Mouse (Mus musculus) urinary bladder, adult 2 months (tissue): Measurements from ENCODE around the gene Ptk6. TPM values are rescaled to one million over a fixed set of nuclear protein-coding genes. Genes with fewer than 3 reads are reported as not detected.
"Not testable (repeated sequence)": the region's sequence is repeated elsewhere in the genome, so short reads cannot be mapped to it uniquely, and the experiment has no call there.

Experiments
- DNase-seq: peaks from one replicate; pipeline ENCODE4 v3.0.0; 2022; ENCODE audit warnings: low spot score
- polyA plus RNA-seq: library from polyadenylated mRNA; depleted of rRNA; stranded (reverse); fragments of >200 nt; gene quantifications from 2 replicates; pipeline ENCODE4 v1.2.3, GENCODE M21; 2012

Gene Ptk6
- polyA plus RNA-seq, 1 experiment, result 0.07 TPM

DNA sequence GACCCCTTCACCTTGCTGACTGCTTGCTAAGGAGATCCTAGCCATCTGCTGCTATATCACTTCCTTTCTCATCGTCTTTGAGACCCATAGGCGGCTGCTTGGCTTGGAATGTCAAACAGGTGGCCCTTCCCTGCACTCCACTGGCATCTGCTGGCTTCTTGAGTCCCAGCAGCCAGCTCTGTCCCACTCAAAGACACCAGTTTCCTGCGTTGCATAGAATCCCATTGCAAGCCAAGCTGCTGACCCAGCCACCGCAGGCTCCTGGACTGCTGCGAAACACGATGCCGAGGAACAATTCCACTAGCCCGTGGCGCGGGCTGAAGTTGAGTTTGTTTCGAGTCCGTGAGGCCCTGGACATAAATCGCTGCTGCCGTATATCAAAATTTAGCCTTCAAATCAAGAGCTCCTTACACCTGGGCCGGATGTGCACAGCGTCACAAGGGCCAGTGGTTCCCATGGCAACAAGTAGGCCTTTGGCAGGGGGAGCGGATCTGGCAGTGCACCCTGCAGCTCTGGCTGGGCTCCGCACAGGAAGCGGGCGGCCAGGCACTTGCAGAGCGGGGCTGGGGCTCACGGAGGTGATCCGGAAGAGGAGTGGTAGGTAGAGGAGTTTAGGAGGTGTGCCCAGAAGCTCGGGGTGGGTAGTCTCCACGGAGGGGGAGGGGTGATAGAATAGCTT lies 17.1 kb upstream of the Ptk6 start, which contains the start of gene Fndc11:
Fndc11 (plus strand) TSS at position 476 of the 679 bp plus-strand sequence.
- peak; percentile 52 for DNase-seq

DNA sequence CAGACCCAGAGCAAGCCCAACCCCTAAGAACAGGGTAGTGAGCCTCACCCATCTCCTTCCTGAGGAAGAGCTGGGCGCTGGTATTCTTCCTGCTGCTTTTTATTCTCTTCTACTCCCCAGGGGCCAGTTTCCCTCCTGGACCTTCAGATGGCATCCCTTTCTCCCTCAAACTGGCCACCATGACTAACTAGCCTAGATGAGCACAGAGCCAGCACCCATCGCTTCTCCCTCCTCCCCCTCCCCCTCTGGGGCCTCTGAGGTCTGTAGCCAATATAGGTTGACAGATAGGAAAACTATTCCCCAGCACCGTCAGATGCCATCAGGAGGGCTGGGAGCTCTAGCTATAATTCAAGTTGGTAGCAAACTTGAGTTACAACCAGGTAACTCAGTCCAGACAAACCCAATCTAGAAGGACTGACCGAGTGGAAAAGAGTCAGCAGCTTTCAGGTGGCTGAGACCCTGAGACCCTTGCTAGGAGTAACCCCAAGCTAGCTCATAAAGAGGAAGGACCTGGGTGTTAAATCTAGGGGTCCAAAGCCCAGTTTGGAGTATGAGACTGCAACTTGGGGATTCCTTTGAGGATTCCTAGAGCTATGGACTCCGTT lies 16.4 kb upstream of the Ptk6 start:
- DNase-seq, result no peak

GRCm38 (mm10) chr2:181216037-181216436 lies 13.4 kb upstream of the Ptk6 start:
- DNase-seq, result no peak

GRCm38 (mm10) chr2:181213021-181213445 lies 10.4 kb upstream of the Ptk6 start, which contains the start of gene Srms:
Gene Srms (minus strand): TSS chr2:181213185.
- DNase-seq, result no peak

GRCm38 (mm10) chr2:181212389-181213020 lies 9.9 kb upstream of the Ptk6 start:
- no peak for DNase-seq

- no peak for DNase-seq
These were observed 3.5 kb upstream of the Ptk6 start for GRCm38 (mm10) chr2:181206118-181206517.

DNA sequence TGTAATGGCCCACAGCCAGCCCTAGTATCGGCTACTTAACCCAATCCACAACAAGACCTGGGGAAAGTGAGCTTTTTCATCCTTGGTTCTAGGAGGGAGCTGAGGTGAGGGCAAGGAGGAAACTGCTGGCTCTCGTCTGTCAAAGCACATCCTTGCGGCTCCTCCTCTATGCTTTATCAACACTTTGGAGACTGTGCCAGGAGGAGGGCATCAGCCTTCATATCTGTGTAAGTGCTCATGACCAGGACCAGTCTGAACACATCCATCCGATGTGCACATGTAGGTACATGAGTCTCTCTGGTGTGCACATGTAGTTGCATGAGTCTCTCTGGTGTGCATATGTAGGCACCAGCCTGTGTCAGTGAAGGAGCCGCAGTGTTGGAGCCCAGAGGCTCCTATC lies 3.1 kb upstream of the Ptk6 start:
- DNase-seq, result no peak

DNA sequence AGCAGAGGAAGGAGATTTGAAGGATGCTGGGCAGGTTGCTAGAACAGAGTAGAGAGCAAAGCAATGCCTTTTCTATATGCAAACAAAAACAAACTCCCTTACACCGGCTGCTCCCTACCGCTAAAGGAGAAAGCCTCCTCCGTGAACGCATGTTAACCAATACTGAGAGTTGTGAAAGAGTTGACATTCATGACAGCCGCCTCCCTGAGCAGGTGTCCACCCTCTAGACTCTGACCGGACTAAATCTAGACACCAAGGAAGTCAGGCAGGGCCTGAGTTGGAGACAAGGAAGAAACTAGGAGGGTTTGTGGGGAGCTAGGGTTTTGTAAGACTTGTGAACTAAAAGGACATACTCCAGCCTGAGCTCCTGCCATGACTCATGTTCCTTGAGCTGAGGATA lies 297 bp upstream of the Ptk6 start:
- no peak for DNase-seq

DNA sequence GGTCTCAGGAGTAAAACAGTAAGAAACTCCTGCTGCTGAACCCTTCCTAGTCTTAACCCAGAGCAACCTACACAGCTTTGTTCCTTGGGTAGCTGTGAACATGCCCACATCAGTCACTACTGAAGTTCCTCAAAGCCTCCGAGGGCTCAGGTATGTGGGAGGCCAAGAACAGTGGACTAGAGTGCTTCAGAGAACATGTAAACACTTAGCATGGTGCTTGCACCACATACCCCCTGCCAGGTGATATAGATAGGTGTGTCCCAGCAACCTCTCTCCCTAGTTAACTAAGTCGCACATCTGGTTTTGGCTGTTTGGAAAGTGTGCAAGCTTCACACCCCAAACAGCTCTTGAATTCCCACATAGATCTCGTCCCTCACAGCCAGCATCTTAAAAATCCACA lies 983 bp downstream of the Ptk6 start:
- no peak for DNase-seq

DNA sequence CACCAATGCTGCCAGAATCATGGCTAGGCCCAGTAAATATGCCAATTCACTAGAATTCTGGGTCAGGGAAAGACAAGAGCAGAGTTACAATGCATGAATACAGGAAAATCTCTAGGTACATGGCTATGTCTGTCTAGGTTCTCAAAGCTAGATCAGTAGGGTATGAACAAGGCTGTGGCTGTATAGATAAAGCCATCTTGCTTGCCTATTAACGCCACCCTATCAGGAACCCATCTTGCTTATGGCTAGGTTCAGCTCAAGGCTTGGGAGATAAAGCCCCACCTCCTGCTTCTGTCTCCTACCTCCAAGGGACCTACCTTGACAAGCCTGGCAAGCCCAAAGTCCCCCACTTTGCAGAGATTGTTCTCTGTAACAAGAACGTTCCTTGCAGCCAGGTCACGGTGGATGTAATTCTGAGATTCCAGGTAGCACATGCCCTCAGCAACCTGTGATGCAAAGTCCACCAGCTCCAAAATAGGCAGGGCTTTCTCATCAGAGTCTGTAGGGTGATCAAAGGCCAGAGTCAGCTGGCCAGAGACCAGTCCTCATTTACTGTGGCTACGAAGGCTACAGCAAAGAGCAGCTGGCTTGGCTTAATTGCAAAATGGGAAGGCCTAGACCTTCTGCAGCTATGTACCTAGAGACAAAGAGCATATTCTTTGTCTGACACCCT lies 5.8 kb downstream of the Ptk6 start:
- no peak for DNase-seq

- DNase-seq, result no peak
These were observed 9.5 kb downstream of the Ptk6 start for GRCm38 (mm10) chr2:181193044-181193443.

- DNase-seq, result no peak
These were observed 10.7 kb downstream of the Ptk6 start for GRCm38 (mm10) chr2:181191936-181192335.

DNA sequence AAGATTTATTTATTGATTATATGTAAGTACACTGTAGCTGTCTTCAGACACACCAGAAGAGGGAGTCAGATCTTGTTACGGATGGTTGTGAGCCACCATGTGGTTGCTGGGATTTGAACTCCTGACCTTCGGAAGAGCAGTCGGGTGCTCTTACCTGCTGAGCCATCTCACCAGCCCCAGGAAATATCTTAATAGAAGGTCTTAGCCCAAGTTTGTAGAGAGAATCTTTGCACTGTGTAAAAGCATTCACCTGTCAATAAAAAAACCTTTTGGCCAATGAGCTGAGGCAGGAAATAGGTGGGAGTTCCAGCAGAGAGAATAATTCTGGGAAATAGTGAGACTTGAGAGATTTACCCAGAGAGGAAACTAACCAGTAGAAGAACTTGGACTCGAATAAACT lies 11.2 kb downstream of the Ptk6 start:
- not testable (repeated sequence) for DNase-seq

DNA sequence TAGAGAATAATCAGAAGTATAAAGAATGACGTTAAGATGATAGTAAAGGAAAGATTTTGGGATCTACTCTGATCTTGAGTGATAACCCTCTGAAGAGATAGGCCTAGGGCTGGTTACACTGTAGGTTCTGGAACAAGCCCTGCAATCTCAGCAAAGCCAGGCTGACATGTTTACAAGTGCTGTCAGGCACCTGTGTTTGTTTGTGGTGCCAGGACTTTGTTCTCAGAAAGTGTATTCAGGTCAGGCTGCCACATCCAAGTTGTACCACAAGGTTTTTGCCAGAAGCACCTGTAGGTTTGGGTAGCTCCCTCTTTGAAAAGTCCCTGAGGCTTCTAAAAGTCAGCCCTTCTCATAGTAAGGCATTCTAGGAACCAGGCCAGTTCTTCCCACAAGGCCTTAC lies 13.3 kb downstream of the Ptk6 start:
- DNase-seq, result no peak

DNA sequence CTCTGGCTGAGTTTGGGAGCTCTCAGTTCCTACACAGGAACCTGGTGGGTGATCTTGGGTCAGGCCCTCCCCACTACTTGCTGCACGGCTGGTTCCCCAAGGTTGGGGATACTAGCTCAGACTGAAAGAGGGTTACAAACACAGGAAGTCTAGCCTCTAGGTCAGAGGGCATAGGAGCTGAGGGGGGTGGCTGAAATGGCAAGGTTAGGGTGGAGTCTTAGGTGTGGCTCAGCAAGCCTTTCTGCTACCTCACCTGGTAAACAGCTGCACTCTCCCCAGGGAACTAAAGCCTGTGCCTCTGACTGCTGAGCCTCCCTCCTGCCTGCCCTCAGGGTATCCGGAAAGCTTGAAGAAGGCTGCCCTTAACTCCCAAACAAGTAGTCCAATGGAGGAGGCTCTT lies 13.9 kb downstream of the Ptk6 start:
- DNase-seq, result peak; percentile 33

- DNase-seq, result peak; percentile 77
These were observed 15.2 kb downstream of the Ptk6 start, which contains the start of gene Ppdpf for GRCm38 (mm10) chr2:181187121-181188000. Gene Ppdpf (plus strand): TSS chr2:181187247.

DNA sequence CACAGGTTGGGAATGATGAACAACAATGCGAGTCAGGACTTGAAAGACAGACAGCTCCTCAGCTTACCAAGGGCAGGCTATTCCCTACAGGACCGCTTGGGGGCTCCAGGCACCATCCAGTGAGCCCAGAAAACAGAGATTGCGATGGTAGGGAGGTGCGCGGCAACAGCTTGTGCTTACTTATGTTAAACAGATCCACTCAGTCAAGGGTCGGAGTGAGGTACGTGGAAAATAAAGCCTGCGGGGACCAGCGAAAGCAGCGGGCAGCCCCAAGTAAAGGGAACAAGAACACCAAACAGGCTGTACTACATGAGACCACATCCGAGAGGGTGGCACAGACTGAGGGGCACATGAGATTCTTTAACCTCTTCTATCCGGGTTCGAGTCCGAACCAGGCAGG lies 16.0 kb downstream of the Ptk6 start:
- peak; percentile 62 for DNase-seq

DNA sequence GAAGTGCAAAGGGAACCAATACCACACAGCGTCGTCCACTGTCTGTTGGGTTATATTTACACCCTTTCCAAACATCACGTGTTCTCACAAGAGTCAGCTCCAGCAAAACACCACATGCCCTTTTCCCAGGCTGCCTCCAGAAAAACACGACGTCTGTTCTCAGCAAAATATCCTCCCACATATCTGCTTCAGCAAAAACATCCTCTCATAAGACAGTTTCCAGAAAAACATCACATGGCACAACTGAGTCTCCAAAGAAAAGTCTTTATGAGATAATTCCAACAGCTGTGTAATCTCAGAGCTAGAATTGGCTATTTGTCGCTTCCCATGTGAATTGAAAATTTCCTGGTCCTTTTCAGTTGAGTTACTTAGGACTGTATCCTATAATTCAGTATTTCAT lies 21.7 kb downstream of the Ptk6 start:
- no peak for DNase-seq

DNA sequence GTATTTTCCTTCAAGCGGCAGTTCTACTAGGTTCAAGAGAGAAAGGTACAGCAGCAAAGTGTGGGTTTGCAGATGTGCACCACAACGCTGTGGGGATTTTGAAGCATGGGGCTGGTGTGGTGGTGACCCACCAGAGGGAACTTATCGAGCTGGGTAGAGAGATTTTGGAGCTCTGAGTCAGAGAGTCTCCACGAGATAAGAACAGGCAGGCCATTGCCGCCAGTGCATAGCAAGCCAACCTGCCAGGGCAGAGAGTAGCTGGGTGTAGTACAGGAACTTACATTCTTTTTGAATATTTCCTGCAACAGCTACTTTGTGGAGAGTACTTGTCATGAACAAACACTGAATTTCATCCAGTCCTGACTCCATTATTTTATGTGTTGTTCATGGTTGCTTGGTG lies 24.1 kb downstream of the Ptk6 start:
- no peak for DNase-seq

DNA sequence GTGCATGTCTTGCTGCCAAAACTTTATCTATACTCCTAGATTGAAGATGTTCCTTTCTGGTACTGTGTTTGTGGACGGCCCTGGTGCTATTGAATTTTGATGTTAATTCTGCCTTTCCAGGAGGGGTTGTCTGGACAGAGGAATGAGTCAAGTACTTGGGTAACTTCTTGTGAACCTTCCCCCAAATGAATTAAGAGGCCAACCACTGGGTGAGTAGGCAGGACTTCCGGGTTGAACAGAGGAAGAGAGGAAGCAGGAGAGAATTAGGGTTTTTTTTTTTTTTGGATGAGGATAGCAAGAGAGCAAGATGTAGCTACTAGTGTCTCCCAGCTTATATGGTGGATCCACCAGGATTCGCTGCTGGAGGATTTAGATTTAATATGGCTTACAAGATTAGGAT lies 24.6 kb downstream of the Ptk6 start:
- no peak for DNase-seq

DNA sequence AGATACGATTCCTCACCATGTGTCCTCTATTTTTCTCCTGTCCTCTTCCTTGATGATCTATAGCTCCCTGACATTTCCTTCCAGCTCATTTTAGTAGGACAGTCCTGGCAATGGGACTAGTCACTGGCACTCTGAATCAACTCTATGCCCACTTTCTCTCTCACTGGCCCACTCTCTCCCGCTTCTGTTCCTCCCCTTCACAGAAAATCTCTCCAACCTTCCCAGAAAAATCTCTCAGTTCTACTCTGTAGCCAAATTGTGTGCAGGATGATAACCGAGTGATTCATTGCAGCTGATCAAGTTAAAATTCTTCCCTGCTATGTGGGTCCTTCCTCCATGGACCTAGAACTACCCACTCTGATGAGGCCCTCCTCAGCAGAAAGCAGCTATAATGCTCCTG lies 27.9 kb downstream of the Ptk6 start:
- DNase-seq, result no peak
